Mouse (Mus musculus): ENCODE measurements around the gene Calcoco1. TPM values are rescaled to one million over a fixed set of nuclear protein-coding genes. Genes with fewer than 3 reads are reported as not detected.

Gene Calcoco1
- polyA plus RNA-seq, 1 experiment from 2014 or later: 9.0 TPM

GRCm38 (mm10) chr15:102737092-102737491 lies 15.1 kb upstream of the Calcoco1 start:
- Histone ChIP-seq H3K36me3 (no peaks in the 10 kb centered on the region), H3K4me2 (no peak overlapping the region), H3K27me3 (peaks cover 63% of the 10 kb centered on the region), H3K4me1 (replicated peaks) (no peaks in the 10 kb centered on the region), H3K9me3 (replicated peaks) (no peaks in the 10 kb centered on the region), H3K27ac (no peak overlapping the region), H3K4me3 (replicated peaks) (no peak overlapping the region), H3K9ac (no peak overlapping the region)
- ATAC-seq (ENCODE audit: low read depth) (no peak), DNase-seq (no peak)
- 77% methylated on average over 19 of the region's 19 CpGs for WGBS (ENCODE audit: insufficient replicate concordance)

- WGBS (ENCODE audit: insufficient replicate concordance): 13% methylated on average over 36 of the region's 36 CpGs
- H3K4me2 ChIP-seq: peak overlapping the region; percentile 36
- H3K9ac ChIP-seq: peak overlapping the region; percentile 2; the same call in 1 of the 2 replicates
- no peaks in the 10 kb centered on the region for H3K9me3 ChIP-seq (replicated peaks)
- H3K4me3 ChIP-seq (replicated peaks): no peak overlapping the region; the same call in 1 of the 2 replicates
- ATAC-seq (ENCODE audit: low read depth): no peak
- peaks cover 56% of the 10 kb centered on the region for H3K27me3 ChIP-seq
- DNase-seq: no peak
- H3K27ac ChIP-seq: no peak overlapping the region
- no peaks in the 10 kb centered on the region for H3K36me3 ChIP-seq
- no peaks in the 10 kb centered on the region for H3K4me1 ChIP-seq (replicated peaks)
Measured at GRCm38 (mm10) chr15:102736127-102736944, 14.4 kb upstream of the Calcoco1 start.

- Histone ChIP-seq H3K27ac (no peak overlapping the region), H3K9ac (no peak overlapping the region), H3K27me3 (peaks cover 49% of the 10 kb centered on the region), H3K4me3 (replicated peaks) (no peak overlapping the region), H3K9me3 (replicated peaks) (no peaks in the 10 kb centered on the region), H3K4me1 (replicated peaks) (no peaks in the 10 kb centered on the region), H3K36me3 (no peaks in the 10 kb centered on the region), H3K4me2 (no peak overlapping the region)
- no peak for ATAC-seq (ENCODE audit: low read depth)
- DNase-seq: no peak
- WGBS (ENCODE audit: insufficient replicate concordance): 37% methylated on average over 14 of the region's 14 CpGs
Measured at GRCm38 (mm10) chr15:102735031-102735430, 13.1 kb upstream of the Calcoco1 start.

GRCm38 (mm10) chr15:102733759-102734531 lies 12.0 kb upstream of the Calcoco1 start:
- DNase-seq (no peak), ATAC-seq (ENCODE audit: low read depth) (no peak)
- Histone ChIP-seq H3K27ac (no peak overlapping the region), H3K4me2 (no peak overlapping the region), H3K9me3 (replicated peaks) (no peaks in the 10 kb centered on the region), H3K27me3 (peaks cover 45% of the 10 kb centered on the region), H3K9ac (no peak overlapping the region), H3K4me3 (replicated peaks) (no peak overlapping the region), H3K4me1 (replicated peaks) (no peaks in the 10 kb centered on the region), H3K36me3 (no peaks in the 10 kb centered on the region)
- 79% methylated on average over 28 of the region's 28 CpGs for WGBS (ENCODE audit: insufficient replicate concordance)

- Histone ChIP-seq H3K4me3 (replicated peaks) (no peak overlapping the region), H3K27ac (no peak overlapping the region), H3K9me3 (replicated peaks) (no peaks in the 10 kb centered on the region), H3K9ac (no peak overlapping the region), H3K4me2 (no peak overlapping the region), H3K4me1 (replicated peaks) (no peaks in the 10 kb centered on the region), H3K36me3 (no peaks in the 10 kb centered on the region), H3K27me3 (peaks cover 48% of the 10 kb centered on the region)
- WGBS (ENCODE audit: insufficient replicate concordance): 57% methylated on average over 5 of the region's 5 CpGs
- ATAC-seq (ENCODE audit: low read depth): no peak
- no peak for DNase-seq
Measured at GRCm38 (mm10) chr15:102733233-102733632, 11.3 kb upstream of the Calcoco1 start.

GRCm38 (mm10) chr15:102732406-102732805 lies 10.4 kb upstream of the Calcoco1 start:
- no peak overlapping the region for H3K27ac ChIP-seq
- no peak overlapping the region for H3K4me3 ChIP-seq (replicated peaks)
- no peaks in the 10 kb centered on the region for H3K9me3 ChIP-seq (replicated peaks)
- no peak for ATAC-seq (ENCODE audit: low read depth)
- no peaks in the 10 kb centered on the region for H3K36me3 ChIP-seq
- no peak overlapping the region for H3K9ac ChIP-seq
- H3K4me2 ChIP-seq: no peak overlapping the region
- DNase-seq: no peak
- H3K4me1 ChIP-seq (replicated peaks): no peaks in the 10 kb centered on the region
- H3K27me3 ChIP-seq: peaks cover 45% of the 10 kb centered on the region
- WGBS (ENCODE audit: insufficient replicate concordance): 76% methylated on average over 6 of the region's 6 CpGs

- Histone ChIP-seq H3K9ac (no peak overlapping the region), H3K4me2 (no peak overlapping the region), H3K27me3 (peaks cover 4% of the 10 kb centered on the region; the same call in 1 of the 2 replicates), H3K9me3 (replicated peaks) (no peaks in the 10 kb centered on the region), H3K27ac (no peak overlapping the region), H3K36me3 (no peaks in the 10 kb centered on the region), H3K4me3 (replicated peaks) (no peak overlapping the region), H3K4me1 (replicated peaks) (no peaks in the 10 kb centered on the region)
- ATAC-seq (ENCODE audit: low read depth) (no peak), DNase-seq (no peak)
- 48% methylated on average over 2 of the region's 2 CpGs for WGBS (ENCODE audit: insufficient replicate concordance)
Measured at GRCm38 (mm10) chr15:102727951-102728350, 6.0 kb upstream of the Calcoco1 start.

- DNase-seq: no peak
- WGBS (ENCODE audit: insufficient replicate concordance): 75% methylated on average over 10 of the region's 10 CpGs
- H3K27ac ChIP-seq: no peak overlapping the region
Measured at GRCm38 (mm10) chr15:102723358-102724135, 1.6 kb upstream of the Calcoco1 start.

GRCm38 (mm10) chr15:102722500-102722931 lies 538 bp upstream of the Calcoco1 start:
- peaks cover 20% of the 10 kb centered on the region for H3K4me1 ChIP-seq (replicated peaks)
- ATAC-seq (ENCODE audit: low read depth): peak; percentile 1; the same call in 1 of the 2 replicates
- peak overlapping the region; percentile 42; the same call in 1 of the 2 replicates for H3K9ac ChIP-seq
- 54% methylated on average over 4 of the region's 4 CpGs for WGBS (ENCODE audit: insufficient replicate concordance)
- no peaks in the 10 kb centered on the region for H3K27me3 ChIP-seq
- no peak for DNase-seq
- no peak overlapping the region for H3K27ac ChIP-seq
- no peaks in the 10 kb centered on the region for H3K9me3 ChIP-seq (replicated peaks)
- H3K4me3 ChIP-seq (replicated peaks): peak overlapping the region; percentile 75
- H3K4me2 ChIP-seq: peak overlapping the region; percentile 60
- H3K36me3 ChIP-seq: no peaks in the 10 kb centered on the region

More at GRCm38 (mm10) chr15:102723358-102724135, 1.6 kb upstream of the Calcoco1 start:
- no peak overlapping the region for H3K4me2 ChIP-seq
- 0 out of 2 replicates have a peak, but pooled peaks cover 3% of the 10 kb centered on the region for H3K27me3 ChIP-seq
- no peak overlapping the region for H3K9ac ChIP-seq
- H3K36me3 ChIP-seq: no peaks in the 10 kb centered on the region
- no peak overlapping the region for H3K4me3 ChIP-seq (replicated peaks)
- no peaks in the 10 kb centered on the region for H3K9me3 ChIP-seq (replicated peaks)
- ATAC-seq (ENCODE audit: low read depth): no peak
- peaks cover 20% of the 10 kb centered on the region for H3K4me1 ChIP-seq (replicated peaks)

- ATAC-seq (ENCODE audit: low read depth): no peak
- 16% methylated on average over 14 of the region's 14 CpGs for WGBS (ENCODE audit: insufficient replicate concordance)
- Histone ChIP-seq H3K27ac (peak overlapping the region; percentile 1; the same call in 1 of the 2 replicates), H3K4me1 (replicated peaks) (peaks cover 20% of the 10 kb centered on the region), H3K4me3 (replicated peaks) (peak overlapping the region; percentile 75), H3K36me3 (no peaks in the 10 kb centered on the region), H3K4me2 (peak overlapping the region; percentile 73), H3K9ac (peak overlapping the region; percentile 80), H3K27me3 (no peaks in the 10 kb centered on the region), H3K9me3 (replicated peaks) (no peaks in the 10 kb centered on the region)
- DNase-seq: no peak
Measured at GRCm38 (mm10) chr15:102721016-102721898, 721 bp downstream of the Calcoco1 start.

All from liver, embryonic 13.5 days (tissue).